Mouse (Mus musculus) adrenal gland (tissue): ENCODE data around the gene Bpifb3.

Experiments
- intact Hi-C: fragments of 180-260 bp; cut with DNase I; formaldehyde crosslinking; loops from one replicate; pipeline ENCODE4 v1.15.1; 2025
- long read RNA-seq, 2 experiments: library from polyadenylated mRNA; unstranded; transcript quantifications; one replicate each; pipeline ENCODE4 v2.0.0; 2020; ENCODE audit warnings: borderline replicate concordance in 1 of 2; ENCODE audit not compliant: insufficient replicate concordance in 1 of 2

Bpifb3 gene
- long read RNA-seq, experiment 1, result 0 reads
- long read RNA-seq, experiment 2, result 0 reads

DNA sequence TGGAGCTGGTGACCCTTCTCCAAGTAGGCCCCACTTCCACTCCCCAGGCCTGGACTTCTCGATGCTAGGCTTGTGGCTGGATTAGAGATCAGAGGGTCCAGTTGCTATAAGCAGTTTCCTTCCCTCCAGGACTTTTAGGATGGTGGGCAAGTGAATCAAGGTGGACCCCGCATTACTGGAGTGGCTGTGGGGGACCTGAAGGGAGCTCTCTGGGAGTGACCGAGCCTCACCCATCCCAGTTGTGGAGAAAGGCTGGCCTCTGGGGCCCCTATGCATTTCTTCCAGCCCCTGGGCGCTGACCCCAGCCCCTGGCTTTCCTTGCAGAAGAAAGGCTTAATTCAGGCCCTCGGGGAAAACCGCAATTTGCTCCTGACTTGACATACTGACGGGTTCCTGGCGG is at the start of gene Bpifb3:
Gene Bpifb3 (plus strand): TSS at position 301 of the 400 bp plus-strand sequence.
- intact Hi-C loops, result loop anchor here (5.0 kb wide), 1 partner anchor 51 kb away; no protein-coding TSS in a partner anchor

DNA sequence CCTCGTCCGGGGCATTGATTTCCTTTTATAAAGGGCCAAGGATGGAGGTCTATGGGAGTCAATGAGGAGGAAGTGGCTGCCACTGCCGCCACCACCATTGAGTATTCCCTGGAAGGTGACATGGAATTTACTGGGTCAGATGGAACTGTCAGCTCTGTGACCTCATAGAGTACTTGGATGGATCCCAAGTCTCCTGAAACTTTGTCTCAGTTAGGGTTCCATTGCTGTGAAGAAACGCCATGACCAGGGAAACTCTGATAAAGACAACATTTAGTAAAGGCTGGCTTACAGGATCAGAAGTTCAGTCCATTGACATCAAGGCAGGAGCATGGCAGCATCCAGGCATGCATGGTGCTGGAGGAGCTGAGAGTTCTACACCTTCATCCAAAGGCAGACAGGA is 47.0 kb upstream of the Bpifb3 start, which contains the start of gene Sun5:
Gene Sun5 (minus strand): TSS at position 101 of the 400 bp plus-strand sequence.
- intact Hi-C loops, result no loop called here

DNA sequence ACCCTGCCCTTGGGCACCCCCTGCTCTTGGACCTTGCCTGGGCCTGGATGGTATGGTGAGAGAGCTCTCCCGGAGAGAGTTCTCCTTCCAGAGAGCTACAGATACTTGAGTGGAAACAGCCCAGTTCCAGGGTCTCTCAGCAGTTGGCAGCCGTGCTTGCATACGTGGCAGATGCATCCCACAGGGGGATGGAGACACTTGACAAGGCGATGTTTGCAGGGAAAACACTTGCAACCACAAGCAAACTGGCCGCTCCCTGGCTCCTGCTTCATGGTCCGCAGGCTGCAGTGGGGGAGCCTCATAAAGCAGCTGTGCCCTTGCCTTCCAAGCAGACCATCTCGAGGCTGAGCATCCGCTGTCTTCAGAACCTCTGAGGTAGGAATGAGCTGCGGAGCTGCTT is 43.3 kb upstream of the Bpifb3 start, which contains the start of gene Bpifb2:
Gene Bpifb2 (plus strand): TSS at position 301 of the 400 bp plus-strand sequence.
- intact Hi-C loops, result no loop called here

- intact Hi-C loops, result no loop called here
Measured at GRCm38 (mm10) chr2:153899111-153899510, 18.9 kb upstream of the Bpifb3 start.

- intact Hi-C loops, result no loop called here
Measured at GRCm38 (mm10) chr2:153900088-153900487, 17.9 kb upstream of the Bpifb3 start, which contains the start of gene Bpifb6. TSS of gene Bpifb6 (plus strand) at chr2:153900388.

DNA sequence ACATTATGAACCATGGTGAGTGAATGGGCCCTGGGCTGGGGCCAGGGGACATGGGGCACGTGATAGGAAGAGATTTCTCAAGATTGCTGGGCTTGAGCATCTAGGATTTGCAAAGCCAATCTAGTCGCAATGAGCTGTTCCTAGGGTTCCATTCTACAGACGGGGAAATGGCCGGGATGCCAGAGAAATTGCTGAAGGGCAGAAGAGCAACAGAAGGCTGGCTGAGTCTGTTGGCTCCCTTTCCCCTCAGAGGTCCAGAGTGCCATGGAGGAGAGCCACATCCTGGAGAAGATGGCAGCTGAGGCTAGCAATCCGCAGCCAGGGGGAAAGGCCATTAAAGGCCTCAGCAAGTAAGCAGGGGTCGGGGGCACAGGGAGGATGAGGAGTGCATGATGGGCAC is 15.3 kb upstream of the Bpifb3 start:
- intact Hi-C loops, result no loop called here

DNA sequence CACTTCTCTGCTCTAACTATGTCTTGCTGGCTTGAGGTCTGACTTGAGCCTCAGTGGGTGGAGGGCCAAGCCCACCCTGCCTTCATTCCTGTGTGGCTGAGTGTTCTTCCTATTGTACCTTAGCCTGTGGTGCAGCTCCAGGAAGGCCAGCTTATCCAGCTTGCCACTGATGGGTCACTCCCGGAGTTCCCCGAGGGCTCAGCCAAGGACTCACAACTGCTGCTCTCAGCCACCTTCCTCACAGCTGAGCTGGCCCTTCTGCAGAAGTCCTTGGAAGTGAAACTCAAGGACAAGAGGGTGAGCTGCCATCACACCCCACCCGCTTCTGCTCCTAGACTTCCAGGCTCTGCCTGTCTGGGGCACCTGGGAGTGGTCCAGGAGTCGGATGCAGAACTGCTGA is 11.4 kb upstream of the Bpifb3 start:
- intact Hi-C loops, result no loop called here

DNA sequence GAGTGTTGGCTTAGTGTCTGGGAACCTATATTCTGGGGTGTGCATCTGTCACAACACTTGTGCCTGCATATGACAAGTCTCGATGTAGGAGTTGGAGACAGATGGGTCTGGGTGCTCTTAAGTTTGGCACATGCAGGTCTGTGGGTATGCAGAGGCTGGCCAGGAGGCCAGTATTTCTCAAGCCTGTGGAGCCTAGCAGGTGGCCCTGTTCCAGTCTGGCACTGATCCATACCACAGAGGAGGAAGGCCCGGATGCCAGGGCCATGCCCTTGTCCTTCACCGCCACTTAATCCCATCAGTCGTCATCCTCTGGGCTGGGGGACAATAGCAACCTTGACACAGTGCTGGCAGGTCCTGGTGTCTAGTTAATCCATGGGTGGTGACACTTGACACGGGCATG is 3.9 kb upstream of the Bpifb3 start:
- intact Hi-C loops, result no loop called here

DNA sequence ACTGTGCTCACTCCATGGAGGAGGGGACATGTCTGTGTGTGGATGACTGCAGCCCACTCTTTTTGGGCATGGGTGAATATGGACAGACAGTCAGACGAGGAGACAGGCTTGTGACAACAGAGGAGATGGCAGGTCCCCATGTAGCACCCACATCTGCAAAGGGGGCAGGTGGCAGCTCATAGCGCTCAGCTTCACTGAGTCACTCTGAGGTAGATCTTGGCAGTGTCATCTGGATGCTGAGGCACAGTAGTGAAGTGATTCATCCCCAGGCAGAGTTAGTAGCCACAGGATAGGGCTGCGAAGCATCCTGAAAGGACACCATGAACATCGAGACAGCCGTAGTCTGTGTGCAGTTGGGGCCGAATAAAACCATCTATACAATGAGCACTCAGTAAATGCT is 3.2 kb downstream of the Bpifb3 start:
- intact Hi-C loops, result no loop called here

GRCm38 (mm10) chr2:153929871-153930413 is 11.9 kb downstream of the Bpifb3 start:
- intact Hi-C loops, result loop anchor here (2.0 kb wide), 1 partner anchor 123 kb away; no protein-coding TSS in a partner anchor

DNA sequence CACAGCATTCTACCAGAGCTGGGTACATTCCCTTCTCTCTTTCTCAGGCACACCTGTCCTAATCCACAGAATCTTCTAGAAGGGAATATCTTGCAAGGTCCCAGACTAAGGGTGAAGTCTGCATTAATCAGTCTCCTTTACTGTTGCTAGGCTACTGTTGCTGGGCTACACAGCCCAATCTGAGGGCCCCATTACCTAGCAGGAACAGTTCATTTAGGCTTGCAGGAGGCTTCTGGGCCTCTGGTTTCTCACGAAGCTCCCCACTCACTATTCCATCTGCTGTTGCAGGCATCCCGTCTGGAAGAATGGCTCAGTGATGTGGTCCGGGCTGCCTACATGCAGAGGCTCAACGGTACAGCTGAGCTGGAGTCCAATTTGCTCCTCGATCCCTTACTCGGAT is 13.1 kb downstream of the Bpifb3 start:
- intact Hi-C loops, result loop anchor here (2.0 kb wide), 1 partner anchor 124 kb away; no protein-coding TSS in a partner anchor

DNA sequence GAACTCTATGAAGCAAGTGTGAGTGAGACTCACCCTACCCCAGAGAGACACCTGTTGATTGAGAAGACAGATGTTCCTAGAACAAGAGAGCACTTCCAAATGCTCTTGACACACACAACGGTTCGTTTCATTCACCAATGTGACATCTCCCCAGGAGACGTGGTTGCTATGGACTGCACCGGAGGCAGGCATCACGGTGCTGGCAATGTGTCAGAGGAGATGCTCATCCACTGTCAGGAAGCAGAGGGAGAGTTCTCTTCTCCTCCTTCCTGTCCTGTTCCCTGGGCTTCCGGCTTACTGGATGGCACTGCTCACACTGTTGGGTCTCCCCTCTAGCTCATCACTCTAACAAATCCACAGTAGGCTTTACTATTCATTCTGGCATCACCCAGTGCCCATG is 15.3 kb downstream of the Bpifb3 start:
- intact Hi-C loops, result no loop called here

- intact Hi-C loops, result no loop called here
Measured at GRCm38 (mm10) chr2:153935348-153935747, 17.3 kb downstream of the Bpifb3 start.

- intact Hi-C loops, result no loop called here
Measured at GRCm38 (mm10) chr2:153937843-153938242, 19.8 kb downstream of the Bpifb3 start, which contains the start of gene Bpifb4. TSS of gene Bpifb4 (plus strand) at chr2:153938212.

- intact Hi-C loops, result no loop called here
Measured at GRCm38 (mm10) chr2:153943537-153943936, 25.5 kb downstream of the Bpifb3 start.

DNA sequence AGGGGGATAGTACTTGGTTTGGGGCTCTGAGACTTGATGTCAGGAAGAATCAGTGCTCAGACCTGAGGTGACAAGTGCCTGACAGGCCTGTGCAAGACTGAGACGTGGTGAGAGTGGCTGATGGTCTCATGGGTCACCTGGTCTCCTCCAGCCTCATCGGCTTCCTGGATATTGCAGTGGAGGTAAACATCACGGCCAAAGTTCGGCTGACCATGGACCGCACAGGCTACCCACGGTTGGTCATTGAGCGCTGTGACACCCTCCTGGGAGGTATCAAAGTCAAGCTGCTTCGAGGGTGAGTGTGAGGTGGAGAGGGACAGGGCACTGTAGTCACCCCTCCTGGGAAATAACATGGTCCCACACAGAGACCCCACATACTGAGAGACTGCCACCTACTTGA is 26.5 kb downstream of the Bpifb3 start:
- intact Hi-C loops, result no loop called here

DNA sequence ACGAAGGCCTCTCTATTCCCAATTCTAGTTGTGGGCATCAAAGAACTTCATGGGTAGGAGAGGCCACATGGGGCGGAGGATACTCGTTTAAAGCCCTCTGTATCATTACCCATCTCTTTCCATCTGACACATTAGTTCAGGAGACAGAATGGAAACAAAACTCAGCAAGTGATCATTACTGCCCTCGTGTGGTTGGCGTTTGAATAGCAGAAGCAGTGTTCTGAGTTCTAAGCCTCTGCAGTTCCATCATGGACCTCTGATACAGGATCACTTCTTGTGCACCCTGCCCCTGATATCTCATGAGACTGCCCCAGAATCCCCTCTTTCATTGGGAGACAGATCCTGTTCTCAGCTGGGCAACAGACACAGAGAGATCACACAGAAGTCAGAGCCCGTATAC is 34.9 kb downstream of the Bpifb3 start:
- intact Hi-C loops, result loop anchor here (5.0 kb wide), 1 partner anchor 146 kb away; no protein-coding TSS in a partner anchor

DNA sequence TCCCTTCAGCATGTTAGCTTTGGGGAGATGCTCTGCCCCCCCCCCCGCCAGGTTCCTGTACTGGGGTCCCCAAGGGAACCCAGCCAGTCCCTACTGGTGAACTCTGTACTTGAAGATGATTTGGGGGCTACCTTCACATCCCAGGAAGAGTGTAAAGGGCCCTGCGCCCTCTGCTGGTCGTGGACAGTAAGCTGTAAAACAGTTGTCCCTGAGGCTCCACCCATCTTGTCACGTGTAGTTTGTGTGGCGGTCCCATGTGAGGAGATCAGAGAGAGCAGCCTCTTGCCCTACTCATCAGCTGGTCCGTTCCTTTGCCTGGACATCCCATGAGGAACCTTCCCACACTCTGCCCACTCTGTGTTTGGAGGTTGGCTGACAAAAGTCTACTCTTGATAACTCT is 35.8 kb downstream of the Bpifb3 start:
- intact Hi-C loops, result loop anchor here (5.0 kb wide), 1 partner anchor 147 kb away; no protein-coding TSS in a partner anchor

DNA sequence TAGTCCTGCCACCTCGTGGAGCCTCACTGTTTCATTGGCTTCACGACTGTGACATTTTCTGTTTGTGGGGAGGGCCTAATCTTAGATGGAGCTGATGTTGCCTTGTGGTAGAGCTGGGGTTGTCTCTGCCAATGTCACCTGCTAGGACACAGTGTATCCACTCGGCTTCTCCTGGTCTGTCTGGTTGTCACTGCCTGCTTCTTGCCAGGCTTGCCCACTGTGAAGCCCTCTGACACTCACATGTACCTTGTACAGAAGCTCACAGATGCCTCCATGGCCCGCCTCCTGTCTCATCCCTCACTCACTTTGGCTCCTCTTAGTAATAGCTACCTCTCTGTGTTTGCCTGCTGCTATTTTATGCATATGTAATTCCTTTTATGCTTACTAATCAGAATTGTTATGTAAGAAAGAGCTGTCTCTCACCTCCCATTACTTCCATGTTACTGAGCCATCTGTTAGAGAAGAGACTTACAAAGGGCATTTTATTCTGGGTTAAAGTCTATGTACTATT is 44.8 kb downstream of the Bpifb3 start:
- intact Hi-C loops, result no loop called here

DNA sequence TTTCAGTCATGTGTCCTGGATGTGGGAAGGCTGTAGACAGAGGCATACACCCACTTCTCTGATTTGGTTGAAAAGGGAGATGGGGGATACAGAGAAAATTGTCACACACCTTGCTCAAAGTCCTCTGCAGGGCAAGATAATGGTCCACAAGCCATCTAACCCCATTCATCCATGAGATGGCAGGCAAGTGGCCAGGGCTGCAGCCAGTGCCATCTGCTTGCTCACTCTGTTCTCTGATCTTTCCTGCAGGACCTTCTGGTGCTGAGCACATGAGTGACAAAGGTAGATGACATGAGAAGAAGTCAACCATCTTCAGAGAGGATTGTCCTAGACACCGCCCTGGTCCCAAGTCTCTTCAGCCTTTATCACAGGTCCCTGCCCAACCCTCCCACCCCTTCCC is 45.3 kb downstream of the Bpifb3 start:
- intact Hi-C loops, result no loop called here

GRCm38 (mm10) chr2:153970221-153970620 is 52.2 kb downstream of the Bpifb3 start:
- intact Hi-C loops, result no loop called here

- intact Hi-C loops, result no loop called here
Measured at GRCm38 (mm10) chr2:153974582-153974981, 56.6 kb downstream of the Bpifb3 start, which contains the start of gene Bpifa6. TSS of gene Bpifa6 (plus strand) at chr2:153974945.
